Mouse (Mus musculus) 3T3-L1 (cell line): ENCODE data around the gene Grin3b.

Experiments used
- DNase-seq: peaks from one replicate; pipeline ENCODE4 v3.0.0-alpha.2; 2015; ENCODE audit warnings: low read depth, low spot score

Grin3b gene

DNA sequence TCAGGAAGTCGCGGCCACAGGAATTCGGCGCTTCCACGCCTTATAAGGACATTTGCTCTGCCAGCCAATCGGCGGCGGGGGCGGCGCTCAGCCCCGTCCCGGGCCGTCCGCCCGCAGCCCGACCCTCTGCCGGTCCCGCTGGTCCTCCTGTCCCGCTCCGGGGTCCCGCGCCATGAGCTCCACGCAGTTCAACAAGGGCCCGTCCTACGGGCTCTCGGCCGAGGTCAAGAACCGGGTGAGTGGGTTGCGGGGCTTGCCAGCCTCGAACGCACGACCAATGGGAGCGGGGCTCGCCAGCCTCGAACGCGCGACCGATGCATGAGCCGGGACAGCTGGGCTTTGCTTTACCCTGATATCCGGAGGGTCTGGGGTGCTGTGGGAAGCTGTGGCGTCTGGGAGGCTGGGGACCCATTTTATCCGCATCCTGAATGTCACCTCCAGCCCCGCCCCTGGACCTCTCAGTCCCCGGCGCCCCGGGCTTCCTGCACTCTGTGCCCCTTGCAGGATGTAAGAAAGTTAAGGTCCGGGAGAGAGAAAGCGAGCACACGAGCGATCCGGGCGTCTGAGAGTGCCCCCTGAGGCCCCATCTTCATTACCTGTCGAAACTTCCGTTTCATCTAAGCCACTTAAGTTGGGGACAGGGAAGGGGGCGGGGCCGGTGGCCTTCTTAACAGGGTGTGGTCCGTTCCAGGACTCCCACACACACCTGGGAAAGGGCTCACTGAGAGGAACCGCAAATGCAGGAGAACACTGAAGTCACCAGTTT lies 18.2 kb downstream of the Grin3b start, which contains the start of gene Cnn2:
Gene Cnn2 (plus strand): TSS at position 79 of the 766 bp plus-strand sequence.
- peak; percentile 64 for DNase-seq

DNA sequence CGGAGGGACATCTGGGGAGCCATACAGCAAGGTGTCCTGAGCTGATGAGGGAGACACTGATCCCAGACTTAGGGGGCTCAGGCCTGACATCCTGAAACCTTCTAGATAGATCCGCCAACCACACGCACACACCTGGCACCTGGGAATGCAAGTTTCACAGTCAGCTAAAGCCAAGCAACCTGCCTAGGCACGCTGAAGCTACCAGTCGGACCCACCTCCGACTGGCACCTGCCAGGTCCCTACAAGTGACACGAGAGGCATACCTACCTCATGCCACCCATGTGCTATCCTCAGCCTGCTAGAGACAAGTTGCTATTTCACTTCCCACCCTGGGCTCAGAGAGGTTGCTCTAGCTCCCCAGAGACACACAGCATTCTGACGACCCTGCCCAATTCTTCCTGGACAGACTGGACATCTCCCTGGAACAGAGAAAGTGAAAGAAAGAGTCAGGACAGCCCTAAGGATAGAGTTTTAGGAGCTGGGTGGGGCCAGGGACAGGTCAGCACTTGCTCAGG lies 18.8 kb downstream of the Grin3b start:
- peak; percentile 62 for DNase-seq

DNA sequence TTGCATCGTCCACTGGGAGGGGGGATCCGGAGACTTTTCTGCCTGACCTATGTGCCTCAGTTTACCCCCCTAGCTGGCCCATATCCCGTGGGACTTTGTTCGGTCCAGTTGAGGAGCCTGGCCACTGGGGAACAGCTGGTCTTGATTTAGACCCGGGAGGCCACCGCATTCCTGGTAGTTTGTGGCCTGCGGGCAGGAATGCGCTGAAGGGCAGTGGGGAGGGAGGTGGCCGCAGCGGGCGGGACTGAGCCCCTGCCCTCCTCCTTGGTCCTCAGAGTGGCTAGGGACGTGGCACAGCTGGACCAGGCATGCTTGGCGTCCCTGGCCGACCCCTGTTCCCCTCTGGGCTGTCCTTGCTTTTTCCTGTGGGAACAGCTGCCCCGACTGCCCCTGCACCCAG lies 19.4 kb downstream of the Grin3b start:
- DNase-seq = peak; percentile 92

DNA sequence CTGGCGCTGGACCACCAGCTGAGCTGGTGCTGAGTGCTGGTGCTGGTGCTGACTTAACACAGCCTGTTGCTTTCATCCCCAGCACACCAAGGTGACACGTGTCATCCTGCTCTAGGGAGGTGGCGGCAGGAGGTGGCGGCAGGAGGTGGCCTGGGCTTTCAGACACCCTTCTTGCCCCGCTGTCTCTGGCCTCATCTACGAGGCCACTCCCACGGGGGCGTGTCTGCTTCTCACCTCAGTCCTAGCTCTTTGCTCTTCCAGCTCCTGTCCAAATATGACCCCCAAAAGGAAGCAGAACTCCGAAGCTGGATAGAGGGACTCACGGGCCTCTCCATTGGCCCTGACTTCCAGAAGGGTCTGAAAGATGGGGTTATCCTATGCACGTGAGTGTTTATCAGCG lies 20.6 kb downstream of the Grin3b start:
- DNase-seq = peak; percentile 20

DNA sequence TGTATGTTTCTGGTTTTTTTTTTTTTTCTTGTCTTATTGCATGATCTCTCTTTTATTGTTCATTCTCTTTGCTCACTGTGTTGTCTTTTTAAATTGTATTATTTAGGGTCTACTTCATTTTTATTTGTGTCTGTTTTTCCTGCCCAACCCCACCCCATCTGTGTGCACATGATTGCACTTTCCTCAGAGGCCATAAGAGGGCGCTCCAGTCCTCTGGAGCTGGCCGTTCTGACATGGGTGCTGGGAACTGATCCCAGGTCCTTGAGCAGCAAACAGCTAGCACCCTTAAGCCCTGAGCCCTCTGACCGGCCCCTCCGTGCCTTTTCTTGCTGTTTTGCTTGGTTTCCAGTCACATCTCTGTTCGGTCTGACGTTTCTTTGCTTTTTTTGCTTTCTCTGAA lies 21.0 kb downstream of the Grin3b start:
- DNase-seq = no peak

DNA sequence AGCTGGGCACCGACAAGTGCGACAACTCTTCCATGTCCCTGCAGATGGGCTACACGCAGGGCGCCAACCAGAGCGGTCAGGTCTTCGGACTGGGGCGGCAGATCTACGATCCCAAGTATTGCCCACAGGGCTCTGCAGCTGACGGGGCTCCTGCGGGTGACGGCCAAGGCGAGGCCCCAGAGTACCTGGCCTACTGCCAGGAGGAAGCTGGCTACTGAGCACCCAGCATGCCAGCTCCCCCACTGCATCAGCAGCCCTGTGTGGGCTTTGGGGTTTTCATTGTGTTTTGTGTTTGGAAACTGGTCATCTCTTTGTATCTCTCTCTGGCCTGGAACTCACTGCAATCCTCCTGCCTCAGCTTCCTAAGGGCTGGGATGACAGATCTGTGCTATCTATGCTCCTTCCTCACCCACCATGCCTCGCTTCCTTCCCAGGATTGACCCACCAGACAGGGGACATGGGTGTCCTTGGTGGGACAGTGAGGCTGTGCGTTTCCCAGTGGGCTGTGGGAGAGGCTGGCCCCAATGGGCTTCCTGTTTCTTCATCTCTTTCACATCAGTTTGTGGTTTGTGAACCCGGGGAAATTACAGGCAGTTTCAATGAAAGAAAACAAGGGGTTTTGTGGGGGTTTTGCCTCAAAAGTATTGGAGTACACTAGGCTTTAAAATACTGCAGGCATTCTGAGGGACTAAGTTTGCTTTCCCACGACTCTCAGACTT lies 24.0 kb downstream of the Grin3b start:
- DNase-seq = no peak

DNA sequence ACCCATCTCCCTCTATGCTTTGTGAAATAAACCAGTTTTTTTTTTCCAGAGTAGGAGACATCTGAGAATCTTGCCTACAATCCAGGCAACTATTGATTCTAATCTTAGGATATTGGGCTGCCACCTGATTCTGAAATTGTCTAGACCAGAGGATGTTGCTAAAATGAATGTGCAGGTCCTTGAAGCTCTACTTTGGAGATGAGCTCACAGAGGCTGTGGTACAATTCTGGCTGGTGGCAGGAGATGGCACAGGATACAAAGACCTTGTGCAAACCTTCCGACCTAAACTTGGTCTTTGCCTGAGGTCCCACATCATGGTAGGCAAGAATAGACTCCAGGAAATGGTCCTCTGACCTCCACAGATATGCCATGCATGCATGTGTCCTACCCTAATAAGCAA lies 25.1 kb downstream of the Grin3b start:
- DNase-seq = peak; percentile 37

DNA sequence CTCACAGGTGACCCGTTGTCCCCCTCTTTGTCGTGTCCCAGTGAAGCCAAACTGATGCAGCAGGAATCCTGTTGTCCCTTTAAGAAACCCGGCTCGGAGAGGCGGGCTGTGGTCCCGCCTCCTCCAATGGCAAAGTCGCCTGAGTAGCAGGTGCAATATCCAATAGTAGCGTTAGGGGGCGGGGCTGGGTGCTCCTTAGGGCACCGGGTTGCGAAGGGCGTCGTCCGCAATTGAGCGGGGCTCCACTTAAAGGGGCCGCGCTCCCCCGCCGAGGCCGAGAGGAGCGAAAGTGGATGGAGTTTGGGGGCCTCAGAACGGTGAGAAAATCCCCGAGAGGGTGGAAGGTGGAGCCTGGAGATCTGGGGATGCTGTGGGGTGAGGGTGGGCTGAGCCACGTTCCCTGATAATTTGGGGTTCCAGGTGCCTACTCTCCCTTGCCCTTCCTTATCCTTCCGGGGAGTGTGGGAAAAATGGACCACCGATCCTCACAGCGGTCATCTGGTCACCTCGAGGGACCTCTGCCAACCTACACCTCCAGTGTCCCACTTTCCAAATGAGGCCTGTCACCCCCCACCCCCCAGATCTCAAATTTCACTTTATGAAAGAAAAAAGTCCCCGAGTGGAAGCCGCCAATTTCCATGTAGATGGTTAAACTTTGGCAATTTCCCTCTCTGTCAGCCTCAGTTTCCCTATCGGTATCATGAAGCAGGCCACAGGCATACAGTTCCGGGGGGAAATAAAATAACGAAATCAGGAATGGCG lies 25.9 kb downstream of the Grin3b start, which contains the start of gene Abca7:
Gene Abca7 (plus strand): TSS at position 223 of the 762 bp plus-strand sequence.
- DNase-seq = peak; percentile 96

DNA sequence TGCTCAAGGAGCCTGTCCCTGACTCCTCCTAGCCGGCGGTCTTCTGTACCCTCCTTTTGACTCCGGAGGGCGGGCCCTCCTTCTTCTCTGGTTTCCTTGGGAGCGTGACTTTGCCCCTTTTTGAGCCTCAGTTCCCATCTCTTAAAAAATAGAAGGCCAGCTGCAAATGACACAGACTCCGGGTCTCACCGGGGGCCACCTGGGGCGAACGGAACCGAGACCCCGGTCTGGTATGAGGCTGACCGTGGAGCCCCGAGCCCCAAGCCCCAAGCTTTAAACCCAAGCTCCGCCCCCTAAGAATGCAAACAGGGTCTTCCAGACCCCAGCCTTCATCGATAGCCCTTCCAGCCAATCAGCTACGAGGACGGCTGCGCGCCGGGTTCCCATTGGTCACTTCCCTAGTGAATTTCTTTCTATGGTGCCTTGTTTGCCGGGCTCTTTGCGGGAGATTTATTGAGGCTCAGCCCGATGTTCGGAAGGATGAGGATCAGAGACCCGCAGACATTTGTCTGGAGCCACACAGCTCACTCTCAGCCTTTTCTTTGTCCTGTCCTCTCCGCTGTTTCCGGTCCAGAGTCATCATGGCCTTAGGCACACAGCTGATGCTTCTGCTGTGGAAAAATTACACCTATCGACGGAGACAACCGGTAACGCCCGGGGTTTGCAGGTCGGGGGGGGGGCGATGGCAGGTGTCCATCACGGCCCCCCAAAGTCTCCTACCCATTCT lies 26.7 kb downstream of the Grin3b start:
- peak; percentile 84 for DNase-seq

DNA sequence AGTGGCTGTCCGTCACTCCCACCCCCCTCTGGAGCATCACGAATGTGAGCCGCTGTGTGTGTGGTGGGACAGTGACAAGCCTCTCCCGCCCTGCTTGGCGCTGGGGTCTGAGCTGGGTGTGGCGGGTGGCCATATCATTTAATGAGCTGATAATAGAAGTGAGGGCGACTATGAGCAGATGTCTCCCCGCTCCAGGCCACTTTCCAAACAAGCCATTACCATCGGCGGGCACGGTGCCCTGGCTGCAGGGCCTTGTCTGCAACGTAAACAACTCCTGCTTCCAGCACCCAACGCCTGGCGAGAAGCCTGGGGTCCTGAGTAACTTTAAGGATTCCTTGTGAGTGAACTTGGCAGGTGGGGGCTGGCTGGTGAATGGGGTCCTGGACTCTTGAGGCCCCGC lies 27.3 kb downstream of the Grin3b start:
- no peak for DNase-seq

DNA sequence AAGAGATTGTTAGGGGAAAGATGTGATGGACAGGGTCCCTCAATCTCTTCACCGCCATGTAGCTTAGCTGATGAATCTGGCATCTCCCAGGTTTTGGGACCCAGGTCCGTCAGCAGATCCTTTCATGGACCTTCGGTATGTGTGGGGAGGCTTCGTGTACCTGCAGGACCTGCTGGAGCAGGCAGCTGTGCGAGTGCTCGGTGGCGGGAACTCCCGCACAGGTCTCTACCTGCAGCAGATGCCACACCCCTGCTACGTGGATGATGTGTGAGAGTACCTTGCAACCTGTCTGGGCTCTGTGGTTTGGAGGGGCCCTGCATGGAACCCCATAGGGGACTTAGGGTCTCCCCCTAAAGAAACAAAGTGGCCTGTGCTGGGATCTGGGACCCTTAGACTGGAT lies 31.4 kb downstream of the Grin3b start:
- DNase-seq = no peak

DNA sequence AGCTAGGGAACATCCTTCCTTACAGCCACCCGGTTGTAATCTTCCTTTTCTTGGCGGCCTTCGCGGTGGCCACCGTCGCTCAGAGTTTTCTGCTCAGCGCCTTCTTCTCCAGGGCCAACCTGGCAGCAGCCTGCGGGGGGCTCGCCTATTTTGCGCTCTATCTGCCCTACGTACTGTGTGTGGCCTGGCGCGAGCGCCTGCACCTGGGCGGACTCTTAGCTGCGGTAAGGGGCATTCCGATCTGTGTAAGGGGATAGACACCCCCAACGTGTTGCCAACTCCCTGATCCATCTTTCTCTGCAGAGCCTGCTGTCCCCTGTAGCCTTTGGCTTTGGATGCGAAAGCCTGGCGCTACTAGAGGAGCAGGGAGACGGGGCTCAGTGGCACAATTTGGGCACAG lies 32.3 kb downstream of the Grin3b start:
- DNase-seq = no peak

DNA sequence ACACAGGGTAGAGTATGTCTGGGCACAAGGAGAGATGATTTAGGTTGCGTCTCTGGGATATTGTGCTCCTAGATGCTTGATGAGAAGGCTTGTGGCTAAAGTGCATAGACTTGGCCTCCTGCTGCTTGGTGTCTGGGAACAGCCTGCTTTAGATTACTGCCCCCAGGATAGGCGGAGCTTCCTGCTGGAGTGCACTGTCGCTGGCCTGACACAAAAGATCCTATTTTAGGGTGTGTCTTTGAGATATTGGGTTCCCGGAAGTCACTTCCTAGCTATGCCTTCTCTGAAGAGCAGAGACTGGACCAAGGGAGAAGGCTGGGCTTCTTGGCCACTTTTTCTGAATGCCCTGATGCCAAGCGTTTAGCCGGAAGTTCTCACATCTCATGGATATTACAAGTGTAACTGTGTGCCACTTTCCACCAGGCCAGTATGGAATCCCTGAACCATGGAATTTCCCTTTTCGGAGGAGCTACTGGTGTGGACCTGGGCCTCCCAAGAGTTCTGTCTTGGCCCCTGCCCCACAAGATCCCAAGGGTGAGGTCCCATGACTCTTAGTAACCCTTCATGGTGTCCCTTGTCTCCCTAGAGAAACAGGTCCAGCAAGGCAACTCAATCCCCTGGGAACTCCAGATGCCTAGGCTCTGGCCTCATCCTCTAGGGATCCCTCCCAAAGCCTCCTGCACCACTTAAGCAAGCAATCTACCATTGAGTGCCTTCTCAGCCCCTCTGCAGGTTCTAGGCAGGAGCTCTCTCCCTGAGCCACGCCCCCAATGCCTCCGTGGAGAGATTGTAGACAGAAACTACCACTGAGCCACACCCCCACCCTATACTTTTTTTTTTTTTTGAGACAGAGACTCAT lies 33.1 kb downstream of the Grin3b start:
- DNase-seq = no peak

DNA sequence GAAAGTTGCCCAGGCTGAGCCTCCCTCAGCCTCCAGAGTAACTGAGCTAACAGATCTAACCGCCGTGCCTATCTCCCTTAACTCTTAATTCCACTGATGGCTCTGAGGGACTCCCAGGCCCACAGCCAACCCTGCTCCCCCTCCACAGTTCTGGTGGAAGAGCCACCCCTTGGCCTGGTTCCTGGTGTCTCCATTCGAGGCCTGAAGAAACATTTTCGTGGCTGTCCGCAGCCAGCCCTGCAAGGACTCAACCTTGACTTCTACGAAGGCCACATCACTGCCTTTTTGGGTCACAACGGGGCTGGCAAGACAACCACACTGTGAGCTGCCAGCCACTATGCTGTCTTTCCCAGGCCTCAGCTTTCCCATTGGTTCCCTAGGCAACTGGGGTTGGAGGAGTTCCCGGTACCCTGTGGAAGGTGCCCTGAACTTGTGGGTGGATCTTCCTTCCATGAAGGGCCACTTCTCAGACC lies 33.8 kb downstream of the Grin3b start:
- DNase-seq = no peak

DNA sequence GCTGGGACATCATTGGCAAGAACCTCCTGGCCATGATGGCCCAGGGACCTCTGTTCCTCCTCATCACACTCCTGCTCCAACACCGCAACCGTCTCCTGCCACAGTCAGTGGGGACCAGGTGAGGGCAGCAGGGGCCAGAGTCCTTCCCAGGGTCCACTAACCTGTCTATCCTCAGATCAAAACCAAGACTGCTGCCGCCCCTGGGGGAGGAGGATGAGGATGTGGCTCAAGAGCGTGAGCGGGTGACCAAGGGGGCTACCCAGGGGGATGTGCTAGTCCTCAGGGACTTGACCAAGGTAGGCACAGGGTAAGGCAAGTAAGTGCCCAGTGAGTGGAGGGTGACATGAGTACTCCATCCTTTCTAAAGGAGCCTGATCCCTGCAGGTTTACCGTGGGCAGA lies 41.2 kb downstream of the Grin3b start:
- DNase-seq = no peak

DNA sequence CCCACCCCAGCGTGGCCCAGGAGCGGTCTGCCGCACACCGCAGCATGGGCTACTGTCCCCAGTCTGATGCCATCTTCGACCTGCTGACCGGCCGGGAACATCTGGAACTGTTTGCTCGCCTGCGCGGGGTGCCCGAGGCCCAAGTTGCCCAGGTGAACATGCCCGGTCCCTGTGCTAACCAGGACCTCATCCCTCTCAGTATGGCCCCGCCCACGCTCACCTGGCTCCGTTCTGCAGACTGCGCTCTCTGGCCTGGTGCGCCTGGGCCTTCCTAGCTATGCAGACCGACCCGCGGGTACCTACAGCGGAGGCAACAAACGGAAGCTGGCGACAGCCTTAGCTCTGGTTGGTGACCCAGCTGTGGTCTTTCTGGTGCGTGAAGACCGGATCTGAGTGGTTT lies 43.1 kb downstream of the Grin3b start:
- no peak for DNase-seq

DNA sequence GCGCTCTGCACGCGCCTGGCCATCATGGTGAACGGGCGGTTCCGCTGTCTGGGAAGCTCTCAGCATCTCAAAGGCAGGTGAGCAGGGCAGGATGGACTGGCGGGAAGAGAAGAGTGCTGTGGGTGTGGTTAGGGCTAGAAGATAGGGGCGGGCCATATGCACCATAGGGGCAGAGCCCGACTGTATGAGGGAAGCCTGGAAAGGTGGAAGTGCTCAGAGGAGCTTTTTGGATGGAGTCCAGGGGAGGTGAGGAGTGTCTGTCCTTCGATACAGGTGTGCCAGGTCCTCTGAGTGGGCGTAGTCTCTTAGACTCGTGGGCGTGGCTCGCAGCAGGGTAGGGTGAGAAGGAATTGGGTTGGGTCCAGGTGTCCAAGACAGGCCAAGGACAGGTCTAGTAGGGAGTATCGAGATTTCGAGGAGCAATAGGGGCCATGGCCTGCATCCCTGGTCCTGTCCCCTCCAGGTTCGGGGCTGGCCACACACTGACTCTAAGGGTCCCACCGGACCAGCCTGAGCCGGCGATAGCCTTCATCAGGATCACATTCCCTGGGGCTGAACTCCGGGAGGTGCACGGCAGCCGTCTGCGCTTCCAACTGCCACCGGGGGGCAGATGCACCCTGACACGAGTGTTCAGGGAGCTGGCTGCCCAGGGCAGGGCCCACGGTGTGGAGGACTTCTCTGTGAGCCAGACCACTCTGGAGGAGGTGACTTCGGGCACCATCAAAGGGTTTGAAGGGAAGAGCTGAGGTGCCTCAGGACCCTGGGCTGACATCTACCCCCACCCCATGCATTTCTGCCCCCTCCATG lies 44.2 kb downstream of the Grin3b start:
- peak; percentile 60 for DNase-seq

DNA sequence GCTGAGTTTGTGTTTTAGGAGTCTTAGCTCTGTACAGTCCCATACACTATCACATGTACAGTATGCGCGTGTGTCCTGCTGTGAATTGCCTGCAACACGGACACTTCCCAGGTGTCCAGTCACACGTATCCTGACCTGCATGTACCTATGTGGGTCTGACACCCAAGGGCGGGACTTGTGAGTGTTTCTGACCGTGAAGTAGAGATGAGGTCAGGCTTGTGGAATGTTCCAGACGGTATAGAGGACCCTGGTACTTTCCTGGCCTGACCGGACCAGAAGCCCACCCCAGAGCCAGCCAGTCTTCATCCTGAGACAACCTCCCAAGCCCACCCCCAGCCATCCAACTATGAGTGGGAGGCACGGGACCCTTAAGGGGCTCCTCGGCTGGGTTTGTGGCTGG lies 45.1 kb downstream of the Grin3b start:
- no peak for DNase-seq

DNA sequence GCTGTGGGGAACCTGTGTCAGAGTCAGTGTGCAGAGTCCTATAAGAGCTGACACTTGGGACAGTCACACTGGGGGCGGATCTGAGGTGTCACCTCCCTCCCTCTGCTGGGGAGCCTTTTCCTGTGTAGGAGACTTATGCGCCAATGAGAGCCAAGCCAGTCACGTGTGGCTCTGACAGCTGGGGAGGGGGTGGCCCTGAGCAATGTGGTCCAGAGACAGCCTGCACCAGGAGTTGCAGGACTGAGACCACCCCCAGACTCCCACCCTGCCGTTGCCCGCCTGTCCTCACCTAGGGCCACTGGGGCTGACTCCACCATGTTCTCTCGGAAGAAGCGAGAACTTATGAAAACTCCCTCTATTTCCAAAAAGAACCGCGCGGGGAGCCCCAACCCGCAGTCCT lies 46.0 kb downstream of the Grin3b start, which contains the start of gene Arhgap45:
Gene Arhgap45 (plus strand): TSS at position 143 of the 400 bp plus-strand sequence.
- no peak for DNase-seq
